Mouse (Mus musculus) midbrain, embryonic 10.5 days (tissue): ENCODE measurements at regions not wholly inside any gene's neighbourhood (a gene's known extent, or its start where the extent isn't known, plus 50 kb on each side); places are given as distances from the start of the nearest gene placed in this dataset.

ENCODE experiments used
- DNase-seq: peaks from one replicate; pipeline ENCODE4 v3.0.0-alpha.2; 2017; ENCODE audit warnings: low spot score
- H3K27ac ChIP-seq: fragments of 300-500 bp; sonication (generic); replicated peaks from 2 replicates; pipeline ENCODE4 v1.5.1; 2016; ENCODE audit warnings: mild to moderate bottlenecking
- H3K27me3 ChIP-seq: fragments of 300-500 bp; sonication (generic); 2 replicates; pipeline ENCODE4 v1.6.1; 2016; ENCODE audit warnings: low read depth, mild to moderate bottlenecking; ENCODE audit not compliant: poor library complexity, severe bottlenecking
- H3K36me3 ChIP-seq: fragments of 300-500 bp; sonication (generic); 2 replicates; pipeline ENCODE4 v1.6.1; 2016; ENCODE audit warnings: mild to moderate bottlenecking, moderate library complexity
- H3K4me1 ChIP-seq: fragments of 300-500 bp; sonication (generic); 2 replicates; pipeline ENCODE4 v1.6.1; 2016
- H3K4me3 ChIP-seq: fragments of 300-500 bp; sonication (generic); 2 replicates; pipeline ENCODE4 v1.5.1; 2016; ENCODE audit warnings: mild to moderate bottlenecking, moderate library complexity
- H3K9me3 ChIP-seq: fragments of 300-500 bp; sonication (generic); replicated peaks from 2 replicates; pipeline ENCODE4 v1.6.1; 2016; ENCODE audit warnings: mild to moderate bottlenecking
- WGBS: fragments of 180-500 bp; shearing (Covaris S2); methylation state at CpG from one replicate; pipeline ENCODE4 v1.1.7; 2016; 5-methylcytosine and 5-hydroxymethylcytosine counted together

- Histone ChIP-seq H3K9me3 (no peaks in the 10 kb centered on the region), H3K27me3 (no peaks in the 10 kb centered on the region), H3K4me1 (no peaks in the 10 kb centered on the region), H3K36me3 (no peaks in the 10 kb centered on the region), H3K4me3 (no peak overlapping the region), H3K27ac (no peak overlapping the region)
- 90% methylated on average over 4 of the region's 4 CpGs for WGBS
- no peak for DNase-seq
Measured at GRCm38 (mm10) chr14:61784609-61785008, 177.4 kb downstream of the Kcnrg start.

- H3K27me3 ChIP-seq: no peaks in the 10 kb centered on the region
- DNase-seq: no peak
- H3K4me3 ChIP-seq: no peak overlapping the region
- H3K27ac ChIP-seq: no peak overlapping the region
- H3K4me1 ChIP-seq: no peaks in the 10 kb centered on the region
- H3K9me3 ChIP-seq: no peaks in the 10 kb centered on the region
- H3K36me3 ChIP-seq: no peaks in the 10 kb centered on the region
Measured at GRCm38 (mm10) chr14:61786031-61786430, 178.8 kb downstream of the Kcnrg start.

- H3K36me3 ChIP-seq: no peaks in the 10 kb centered on the region
- H3K4me1 ChIP-seq: no peaks in the 10 kb centered on the region
- H3K27ac ChIP-seq: no peak overlapping the region
- DNase-seq: no peak
- WGBS: 89% methylated on average over 4 of the region's 4 CpGs
- no peaks in the 10 kb centered on the region for H3K27me3 ChIP-seq
- 0 out of 2 replicates have a peak, but pooled peaks cover 3% of the 10 kb centered on the region for H3K9me3 ChIP-seq
- H3K4me3 ChIP-seq: no peak overlapping the region
Measured at GRCm38 (mm10) chr14:61787746-61788145, 180.5 kb downstream of the Kcnrg start.

- no peaks in the 10 kb centered on the region for H3K27me3 ChIP-seq
- H3K4me3 ChIP-seq: no peak overlapping the region
- no peaks in the 10 kb centered on the region for H3K36me3 ChIP-seq
- DNase-seq: no peak
- H3K27ac ChIP-seq: no peak overlapping the region
- H3K9me3 ChIP-seq: 0 out of 2 replicates have a peak, but pooled peaks cover 3% of the 10 kb centered on the region
- H3K4me1 ChIP-seq: no peaks in the 10 kb centered on the region
- 91% methylated on average over 20 of the region's 20 CpGs for WGBS
Measured at GRCm38 (mm10) chr14:61788998-61789790, 181.9 kb downstream of the Kcnrg start.

GRCm38 (mm10) chr14:61795976-61796645, 188.9 kb downstream of the Kcnrg start:
- no peak for DNase-seq
- no peaks in the 10 kb centered on the region for H3K27me3 ChIP-seq
- H3K4me1 ChIP-seq: peaks cover 4% of the 10 kb centered on the region; the same call in 1 of the 2 replicates
- 93% methylated on average over 7 of the region's 7 CpGs for WGBS
- no peak overlapping the region for H3K27ac ChIP-seq
- H3K36me3 ChIP-seq: no peaks in the 10 kb centered on the region
- H3K4me3 ChIP-seq: no peak overlapping the region
- 0 out of 2 replicates have a peak, but pooled peaks cover 7% of the 10 kb centered on the region for H3K9me3 ChIP-seq

- WGBS: 92% methylated on average over 7 of the region's 7 CpGs
- 0 out of 2 replicates have a peak, but pooled peaks cover 4% of the 10 kb centered on the region for H3K9me3 ChIP-seq
Measured at GRCm38 (mm10) chr14:61796671-61797070, 189.4 kb downstream of the Kcnrg start.

GRCm38 (mm10) chr14:61803421-61803925, 196.2 kb downstream of the Kcnrg start:
- 77% methylated on average over 1 of the region's 1 CpGs for WGBS
- no peaks in the 10 kb centered on the region for H3K27me3 ChIP-seq
- no peak overlapping the region for H3K27ac ChIP-seq
- no peak overlapping the region for H3K4me3 ChIP-seq
- no peaks in the 10 kb centered on the region for H3K36me3 ChIP-seq
- H3K4me1 ChIP-seq: no peaks in the 10 kb centered on the region
- DNase-seq: no peak
- no peaks in the 10 kb centered on the region for H3K9me3 ChIP-seq

More at GRCm38 (mm10) chr14:61796671-61797070, 189.4 kb downstream of the Kcnrg start:
- H3K4me1 ChIP-seq: peaks cover 4% of the 10 kb centered on the region; the same call in 1 of the 2 replicates
- no peaks in the 10 kb centered on the region for H3K27me3 ChIP-seq
- no peaks in the 10 kb centered on the region for H3K36me3 ChIP-seq
- H3K27ac ChIP-seq: no peak overlapping the region
- DNase-seq: no peak
- no peak overlapping the region for H3K4me3 ChIP-seq

GRCm38 (mm10) chr14:61805433-61805832, 198.2 kb downstream of the Kcnrg start:
- no peaks in the 10 kb centered on the region for H3K9me3 ChIP-seq
- H3K27me3 ChIP-seq: no peaks in the 10 kb centered on the region
- no peak overlapping the region for H3K27ac ChIP-seq
- no peaks in the 10 kb centered on the region for H3K4me1 ChIP-seq
- whole genome bisulfite sequencing: 98% methylated on average over 2 of the region's 2 CpGs
- H3K4me3 ChIP-seq: no peak overlapping the region
- DNase-seq: no peak
- no peaks in the 10 kb centered on the region for H3K36me3 ChIP-seq

- WGBS: 92% methylated on average over 9 of the region's 9 CpGs
- Histone ChIP-seq H3K4me1 (no peaks in the 10 kb centered on the region), H3K36me3 (no peaks in the 10 kb centered on the region), H3K9me3 (no peaks in the 10 kb centered on the region), H3K27ac (no peak overlapping the region), H3K27me3 (no peaks in the 10 kb centered on the region), H3K4me3 (no peak overlapping the region)
- DNase-seq: no peak
Measured at GRCm38 (mm10) chr14:61808193-61808592, 200.9 kb downstream of the Kcnrg start.

- no peak for DNase-seq
- H3K27me3 ChIP-seq: no peaks in the 10 kb centered on the region
- H3K4me3 ChIP-seq: no peak overlapping the region
- 89% methylated on average over 10 of the region's 10 CpGs for WGBS
- no peaks in the 10 kb centered on the region for H3K9me3 ChIP-seq
- H3K4me1 ChIP-seq: no peaks in the 10 kb centered on the region
- H3K27ac ChIP-seq: no peak overlapping the region
- H3K36me3 ChIP-seq: no peaks in the 10 kb centered on the region
Measured at GRCm38 (mm10) chr14:61809716-61810437, 202.6 kb downstream of the Kcnrg start.

- 86% methylated on average over 5 of the region's 5 CpGs for WGBS
- no peak for DNase-seq
- Histone ChIP-seq H3K9me3 (no peaks in the 10 kb centered on the region), H3K4me3 (no peak overlapping the region), H3K36me3 (no peaks in the 10 kb centered on the region), H3K4me1 (no peaks in the 10 kb centered on the region), H3K27ac (no peak overlapping the region), H3K27me3 (no peaks in the 10 kb centered on the region)
Measured at GRCm38 (mm10) chr14:61810836-61811235, 203.6 kb downstream of the Kcnrg start.

- Histone ChIP-seq H3K36me3 (no peaks in the 10 kb centered on the region), H3K27me3 (no peaks in the 10 kb centered on the region), H3K4me3 (no peak overlapping the region), H3K27ac (no peak overlapping the region), H3K9me3 (no peaks in the 10 kb centered on the region), H3K4me1 (no peaks in the 10 kb centered on the region)
- 83% methylated on average over 11 of the region's 11 CpGs for WGBS
- no peak for DNase-seq
Measured at GRCm38 (mm10) chr14:61817711-61818110, 210.5 kb downstream of the Kcnrg start.
